Mouse (Mus musculus) liver, adult 2 months (tissue): ENCODE measurements around the gene Clec16a. TPM values are rescaled to one million over a fixed set of nuclear protein-coding genes. Genes with fewer than 3 reads are reported as not detected.
A peak's percentile ranks its signal among the peaks of the same experiment; 100 is the strongest.

Experiments used
- DNase-seq: peaks from one replicate; pipeline ENCODE4 v3.0.0-alpha.2; 2011; ENCODE audit warnings: low read depth, low spot score; ENCODE audit errors: extremely low read depth
- H3K27ac ChIP-seq: fragments of 200-500 bp; replicated peaks from 2 replicates; pipeline ENCODE4 v1.5.1; 2012; ENCODE audit warnings: low read depth, mild to moderate bottlenecking, control low read depth, inconsistent platforms, low read length; ENCODE audit not compliant: insufficient read depth
- H3K27me3 ChIP-seq: fragments of 200-500 bp; 2 replicates; pipeline ENCODE4 v1.6.1; 2012; ENCODE audit warnings: mild to moderate bottlenecking, moderate library complexity, low read length, inconsistent platforms; ENCODE audit not compliant: control insufficient read depth, insufficient read depth
- H3K36me3 ChIP-seq: fragments of 200-500 bp; 2 replicates; pipeline ENCODE4 v1.6.1; 2012; ENCODE audit warnings: low read length, inconsistent platforms; ENCODE audit not compliant: control insufficient read depth, insufficient read depth
- H3K4me1 ChIP-seq: fragments of 200-500 bp; 2 replicates; pipeline ENCODE4 v1.6.1; 2011; ENCODE audit warnings: low read length; ENCODE audit not compliant: control insufficient read depth, insufficient read depth
- H3K4me3 ChIP-seq: fragments of 200-500 bp; 2 replicates; pipeline ENCODE4 v1.5.1; 2011; ENCODE audit warnings: low read depth, mild to moderate bottlenecking, control low read depth, low read length, moderate library complexity; ENCODE audit not compliant: insufficient read depth
- H3K79me2 ChIP-seq: fragments of 200-500 bp; 2 replicates; pipeline ENCODE4 v1.6.1; 2012; ENCODE audit warnings: inconsistent platforms, mild to moderate bottlenecking, low read length, moderate library complexity; ENCODE audit not compliant: control insufficient read depth, insufficient read depth
- H3K9ac ChIP-seq: fragments of 200-500 bp; 2 replicates; pipeline ENCODE4 v1.6.1; 2012; ENCODE audit warnings: low read depth, mild to moderate bottlenecking, control low read depth, inconsistent platforms, low read length
- CTCF ChIP-seq: fragments of 200-500 bp; IDR thresholded peaks from 2 replicates; pipeline ENCODE4 v1.5.1; 2011; ENCODE audit warnings: low read depth, low read length, control low read depth
- POLR2A ChIP-seq: fragments of 200-500 bp; IDR thresholded peaks from 2 replicates; pipeline ENCODE4 v1.6.1; 2011; ENCODE audit warnings: low read length, control low read depth; ENCODE audit not compliant: insufficient read depth; ENCODE audit errors: extremely low read depth
- WGBS: fragments of 180-500 bp; shearing (Covaris S2); methylation state at CpG from one replicate; pipeline ENCODE4 v1.1.7; 2018; 5-methylcytosine and 5-hydroxymethylcytosine counted together
- polyA plus RNA-seq: library from polyadenylated mRNA; depleted of rRNA; stranded (reverse); fragments of >200 nt; gene quantifications from 2 replicates; pipeline ENCODE4 v1.2.3, GENCODE M21; 2012
- total RNA-seq: library from RNA; depleted of rRNA; stranded (reverse); fragments of >200 nt; gene quantifications from 2 replicates; pipeline ENCODE4 v1.2.3, GENCODE M21; 2014

Gene Clec16a
- total and polyA plus RNA-seq, 2 experiments: 9.8 to 11.6 TPM

GRCm38 (mm10) chr16:10644238-10644637 lies 99.1 kb downstream of the Clec16a start:
- H3K9ac ChIP-seq: no peak overlapping the region
- H3K36me3 ChIP-seq: no peaks in the 10 kb centered on the region
- DNase-seq: peak; percentile 60
- H3K4me3 ChIP-seq: no peak overlapping the region
- no peak for TF ChIP-seq POLR2A
- TF ChIP-seq CTCF: no peak
- no peak overlapping the region for H3K27ac ChIP-seq
- H3K27me3 ChIP-seq: no peaks in the 10 kb centered on the region
- H3K79me2 ChIP-seq: no peaks in the 10 kb centered on the region
- H3K4me1 ChIP-seq: peaks cover 25% of the 10 kb centered on the region

GRCm38 (mm10) chr16:10644731-10645130 lies 99.6 kb downstream of the Clec16a start:
- 97% methylated on average over 8 of the region's 8 CpGs for WGBS
- H3K9ac ChIP-seq: no peak overlapping the region

GRCm38 (mm10) chr16:10651804-10652203 lies 106.7 kb downstream of the Clec16a start:
- no peak for TF ChIP-seq POLR2A
- TF ChIP-seq CTCF: no peak

More at GRCm38 (mm10) chr16:10644731-10645130, 99.6 kb downstream of the Clec16a start:
- Histone ChIP-seq H3K4me3 (no peak overlapping the region), H3K79me2 (no peaks in the 10 kb centered on the region), H3K27ac (no peak overlapping the region), H3K36me3 (no peaks in the 10 kb centered on the region), H3K27me3 (no peaks in the 10 kb centered on the region), H3K4me1 (peaks cover 22% of the 10 kb centered on the region)
- TF ChIP-seq CTCF (no peak), POLR2A (no peak)
- no peak for DNase-seq

GRCm38 (mm10) chr16:10652935-10653334 lies 107.8 kb downstream of the Clec16a start:
- Histone ChIP-seq H3K27ac (no peak overlapping the region), H3K9ac (no peak overlapping the region), H3K79me2 (no peaks in the 10 kb centered on the region), H3K27me3 (no peaks in the 10 kb centered on the region), H3K36me3 (no peaks in the 10 kb centered on the region), H3K4me1 (peaks cover 16% of the 10 kb centered on the region), H3K4me3 (no peak overlapping the region)
- no peak for DNase-seq
- TF ChIP-seq CTCF (no peak), POLR2A (no peak)
- WGBS: 88% methylated on average over 3 of the region's 3 CpGs

More at GRCm38 (mm10) chr16:10651804-10652203, 106.7 kb downstream of the Clec16a start:
- H3K79me2 ChIP-seq: no peaks in the 10 kb centered on the region
- no peak overlapping the region for H3K4me3 ChIP-seq
- no peak overlapping the region for H3K27ac ChIP-seq
- DNase-seq: no peak
- no peaks in the 10 kb centered on the region for H3K36me3 ChIP-seq
- peaks cover 19% of the 10 kb centered on the region for H3K4me1 ChIP-seq
- H3K9ac ChIP-seq: no peak overlapping the region
- no peaks in the 10 kb centered on the region for H3K27me3 ChIP-seq

GRCm38 (mm10) chr16:10655236-10655635 lies 110.1 kb downstream of the Clec16a start:
- DNase-seq: no peak
- Histone ChIP-seq H3K79me2 (no peaks in the 10 kb centered on the region), H3K9ac (no peak overlapping the region), H3K4me3 (no peak overlapping the region), H3K4me1 (peaks cover 4% of the 10 kb centered on the region; the same call in 1 of the 2 replicates), H3K27me3 (no peaks in the 10 kb centered on the region), H3K36me3 (no peaks in the 10 kb centered on the region), H3K27ac (no peak overlapping the region)
- 86% methylated on average over 3 of the region's 3 CpGs for WGBS
- no peak for TF ChIP-seq POLR2A
- no peak for TF ChIP-seq CTCF

GRCm38 (mm10) chr16:10655926-10656325 lies 110.8 kb downstream of the Clec16a start:
- no peak for TF ChIP-seq POLR2A
- TF ChIP-seq CTCF: no peak
- H3K27ac ChIP-seq: no peak overlapping the region
- no peak overlapping the region for H3K4me3 ChIP-seq
- H3K4me1 ChIP-seq: peaks cover 4% of the 10 kb centered on the region; the same call in 1 of the 2 replicates
- H3K36me3 ChIP-seq: no peaks in the 10 kb centered on the region
- no peaks in the 10 kb centered on the region for H3K79me2 ChIP-seq
- no peak for DNase-seq
- no peak overlapping the region for H3K9ac ChIP-seq
- 81% methylated on average over 3 of the region's 3 CpGs for WGBS
- no peaks in the 10 kb centered on the region for H3K27me3 ChIP-seq
